Mouse (Mus musculus): ENCODE data around the gene 4930402H24Rik. TPM values are rescaled to one million over a fixed set of nuclear protein-coding genes. Genes with fewer than 3 reads are reported as not detected.

The 4930402H24Rik gene
- polyA plus RNA-seq, 1 experiment from 2014 or later, result 11.2 TPM

DNA sequence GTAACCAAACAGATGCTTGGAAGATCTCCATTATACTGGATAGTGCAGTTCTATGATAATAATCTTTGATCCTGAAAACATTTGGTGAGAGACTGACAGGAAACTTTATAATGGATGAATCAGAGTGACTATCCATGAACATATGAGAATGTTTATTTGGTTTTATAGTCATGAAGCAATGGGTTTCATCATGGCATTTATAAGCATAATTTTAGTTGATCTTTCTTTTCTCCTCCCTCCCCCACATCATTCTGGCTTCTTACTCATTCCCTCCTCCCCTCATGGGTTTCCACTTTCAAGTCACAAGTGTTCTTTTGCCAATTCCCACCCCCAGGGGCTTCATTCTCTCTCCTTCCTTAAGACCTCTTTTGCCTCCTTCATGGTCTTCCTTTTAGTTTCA, 19.2 kb downstream of the 4930402H24Rik start:
- Histone ChIP-seq H3K4me3 (ENCODE audit: low read depth, low read length) (no peak overlapping the region), H3K9me3 (ENCODE audit: control insufficient read depth, low read length) (no peaks in the 10 kb centered on the region), H3K9ac (ENCODE audit: low read length) (no peak overlapping the region), H3K27ac (replicated peaks) (no peak overlapping the region), H3K4me2 (replicated peaks; ENCODE audit: low read depth) (no peak overlapping the region), H3K27me3 (ENCODE audit: control insufficient read depth, insufficient read depth, low read length) (no peaks in the 10 kb centered on the region), H3K4me1 (replicated peaks; ENCODE audit: control insufficient read depth, insufficient read depth) (no peaks in the 10 kb centered on the region), H3K36me3 (ENCODE audit: control insufficient read depth, insufficient read depth, low read length) (no peaks in the 10 kb centered on the region)
- DNase-seq (ENCODE audit: low spot score) (no peak), ATAC-seq (ENCODE audit: low FRiP score, low TSS enrichment) (no peak)
- TF ChIP-seq CTCF (IDR thresholded peaks at IDR 0.05; ENCODE audit: low read depth) (no peak), EP300 (optimal IDR thresholded peaks at IDR 0.05) (no peak)

DNA sequence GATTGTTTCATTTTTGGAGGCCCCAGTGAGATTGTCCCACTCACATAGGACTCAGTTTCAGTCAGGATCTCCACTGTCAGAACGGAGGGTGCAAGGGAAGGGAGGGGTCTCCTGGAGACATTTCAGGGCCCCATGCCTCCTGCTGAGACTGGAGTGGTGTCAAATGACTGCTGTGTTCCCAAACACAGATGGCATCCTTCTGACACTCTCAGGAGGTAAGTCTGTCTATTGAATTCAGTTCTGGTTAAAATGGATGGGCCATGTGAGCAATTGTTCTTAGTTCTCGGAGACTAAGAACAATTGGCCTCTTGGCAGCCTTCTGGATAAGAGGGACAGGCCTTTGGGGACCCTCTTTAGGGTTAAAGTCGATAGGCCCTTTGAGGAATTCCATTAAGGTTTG, 28.8 kb downstream of the 4930402H24Rik start:
- Histone ChIP-seq H3K4me3 (ENCODE audit: low read depth, low read length) (no peak overlapping the region), H3K36me3 (ENCODE audit: control insufficient read depth, insufficient read depth, low read length) (no peaks in the 10 kb centered on the region), H3K4me1 (replicated peaks; ENCODE audit: control insufficient read depth, insufficient read depth) (no peaks in the 10 kb centered on the region), H3K9ac (ENCODE audit: low read length) (no peak overlapping the region), H3K4me2 (replicated peaks; ENCODE audit: low read depth) (no peak overlapping the region), H3K9me3 (ENCODE audit: control insufficient read depth, low read length) (no peaks in the 10 kb centered on the region), H3K27ac (replicated peaks) (no peak overlapping the region), H3K27me3 (ENCODE audit: control insufficient read depth, insufficient read depth, low read length) (no peaks in the 10 kb centered on the region)
- WGBS, result 56% methylated on average over 3 of the region's 3 CpGs
- DNase-seq (ENCODE audit: low spot score), result no peak
- no peak for TF ChIP-seq EP300 (optimal IDR thresholded peaks at IDR 0.05)
- no peak for TF ChIP-seq CTCF (IDR thresholded peaks at IDR 0.05; ENCODE audit: low read depth)
- ATAC-seq (ENCODE audit: low FRiP score, low TSS enrichment), result no peak

DNA sequence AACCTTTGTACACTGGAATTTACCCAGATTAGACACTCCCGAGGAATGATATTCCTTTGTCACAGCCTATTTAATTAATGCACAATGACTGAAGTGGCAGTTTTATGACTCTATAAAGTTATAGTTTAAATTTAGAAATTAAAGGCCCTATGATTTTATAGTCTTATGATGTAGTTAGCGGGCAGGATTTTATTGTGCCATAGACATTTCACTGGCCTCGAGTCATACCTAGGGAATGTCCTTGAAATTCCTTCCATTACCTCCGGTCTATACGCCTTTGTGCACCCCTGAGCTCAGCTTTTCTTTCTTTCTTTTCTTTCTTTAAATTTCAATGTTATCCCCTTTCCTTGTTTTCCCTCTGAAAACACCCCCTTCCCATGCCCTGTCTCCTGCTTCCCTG, 35.3 kb downstream of the 4930402H24Rik start:
- TF ChIP-seq CTCF (IDR thresholded peaks at IDR 0.05; ENCODE audit: low read depth) (no peak), EP300 (optimal IDR thresholded peaks at IDR 0.05) (no peak)
- Histone ChIP-seq H3K4me1 (replicated peaks; ENCODE audit: control insufficient read depth, insufficient read depth) (no peaks in the 10 kb centered on the region), H3K4me3 (ENCODE audit: low read depth, low read length) (no peak overlapping the region), H3K36me3 (ENCODE audit: control insufficient read depth, insufficient read depth, low read length) (no peaks in the 10 kb centered on the region), H3K27ac (replicated peaks) (no peak overlapping the region), H3K4me2 (replicated peaks; ENCODE audit: low read depth) (no peak overlapping the region), H3K9ac (ENCODE audit: low read length) (no peak overlapping the region), H3K9me3 (ENCODE audit: control insufficient read depth, low read length) (no peaks in the 10 kb centered on the region), H3K27me3 (ENCODE audit: control insufficient read depth, insufficient read depth, low read length) (no peaks in the 10 kb centered on the region)
- ATAC-seq (ENCODE audit: low FRiP score, low TSS enrichment), result no peak
- no peak for DNase-seq (ENCODE audit: low spot score)
- WGBS, result 87% methylated on average over 5 of the region's 5 CpGs

DNA sequence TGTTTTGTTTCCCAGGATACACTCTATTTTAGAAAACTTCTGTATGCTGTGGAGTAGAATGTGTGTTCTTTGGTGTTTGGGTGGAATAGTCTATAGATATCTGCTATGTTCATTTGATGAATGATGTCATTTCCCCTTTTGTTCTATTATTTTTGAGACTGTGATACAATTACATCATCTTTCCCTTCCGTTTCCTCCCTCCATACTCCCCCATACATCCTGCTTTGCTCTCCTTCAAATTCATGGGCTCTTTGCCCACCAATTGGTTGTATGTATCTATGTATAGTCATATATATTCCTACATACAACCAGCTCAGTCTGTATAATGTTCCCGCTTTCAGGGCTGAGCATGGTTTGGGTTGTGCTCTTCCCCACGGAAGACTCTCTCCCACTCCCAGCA, 44.1 kb downstream of the 4930402H24Rik start:
- Histone ChIP-seq H3K27ac (replicated peaks) (no peak overlapping the region), H3K4me1 (replicated peaks; ENCODE audit: control insufficient read depth, insufficient read depth) (no peaks in the 10 kb centered on the region), H3K27me3 (ENCODE audit: control insufficient read depth, insufficient read depth, low read length) (no peaks in the 10 kb centered on the region), H3K36me3 (ENCODE audit: control insufficient read depth, insufficient read depth, low read length) (no peaks in the 10 kb centered on the region), H3K9me3 (ENCODE audit: control insufficient read depth, low read length) (no peaks in the 10 kb centered on the region), H3K4me2 (replicated peaks; ENCODE audit: low read depth) (no peak overlapping the region), H3K9ac (ENCODE audit: low read length) (no peak overlapping the region), H3K4me3 (ENCODE audit: low read depth, low read length) (no peak overlapping the region)
- no peak for DNase-seq (ENCODE audit: low spot score)
- ATAC-seq (ENCODE audit: low FRiP score, low TSS enrichment), result no peak
- TF ChIP-seq EP300 (optimal IDR thresholded peaks at IDR 0.05) (no peak), CTCF (IDR thresholded peaks at IDR 0.05; ENCODE audit: low read depth) (no peak)
- WGBS, result 74% methylated on average over 3 of the region's 3 CpGs

DNA sequence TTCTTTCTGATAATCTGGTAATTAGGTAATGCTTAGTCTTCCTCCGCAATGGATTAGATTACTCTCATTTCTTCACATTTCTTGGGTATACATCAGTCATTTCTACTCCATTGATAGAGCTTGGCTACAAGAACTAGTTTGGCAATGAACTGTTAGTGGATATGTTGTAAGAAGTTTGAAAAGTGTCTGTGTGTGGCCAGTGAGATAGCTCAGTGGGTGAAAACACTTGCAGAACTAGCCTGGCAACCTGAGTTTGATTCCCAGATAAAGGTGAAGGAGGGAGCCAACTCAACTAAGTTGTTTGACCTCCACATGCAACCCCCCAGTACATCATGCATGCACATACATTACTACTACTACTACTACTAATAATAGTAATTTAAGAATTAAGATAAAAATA, 53.2 kb downstream of the 4930402H24Rik start:
- WGBS, result 81% methylated on average over 1 of the region's 1 CpGs
- Histone ChIP-seq H3K4me2 (replicated peaks; ENCODE audit: low read depth) (no peak overlapping the region), H3K4me1 (replicated peaks; ENCODE audit: control insufficient read depth, insufficient read depth) (no peaks in the 10 kb centered on the region; the same call in 1 of the 2 replicates), H3K27me3 (ENCODE audit: control insufficient read depth, insufficient read depth, low read length) (no peaks in the 10 kb centered on the region), H3K27ac (replicated peaks) (no peak overlapping the region), H3K4me3 (ENCODE audit: low read depth, low read length) (no peak overlapping the region), H3K36me3 (ENCODE audit: control insufficient read depth, insufficient read depth, low read length) (no peaks in the 10 kb centered on the region), H3K9ac (ENCODE audit: low read length) (no peak overlapping the region), H3K9me3 (ENCODE audit: control insufficient read depth, low read length) (no peaks in the 10 kb centered on the region)
- DNase-seq (ENCODE audit: low spot score), result no peak
- no peak for ATAC-seq (ENCODE audit: low FRiP score, low TSS enrichment)
- TF ChIP-seq EP300 (optimal IDR thresholded peaks at IDR 0.05), result no peak
- TF ChIP-seq CTCF (IDR thresholded peaks at IDR 0.05; ENCODE audit: low read depth), result no peak

DNA sequence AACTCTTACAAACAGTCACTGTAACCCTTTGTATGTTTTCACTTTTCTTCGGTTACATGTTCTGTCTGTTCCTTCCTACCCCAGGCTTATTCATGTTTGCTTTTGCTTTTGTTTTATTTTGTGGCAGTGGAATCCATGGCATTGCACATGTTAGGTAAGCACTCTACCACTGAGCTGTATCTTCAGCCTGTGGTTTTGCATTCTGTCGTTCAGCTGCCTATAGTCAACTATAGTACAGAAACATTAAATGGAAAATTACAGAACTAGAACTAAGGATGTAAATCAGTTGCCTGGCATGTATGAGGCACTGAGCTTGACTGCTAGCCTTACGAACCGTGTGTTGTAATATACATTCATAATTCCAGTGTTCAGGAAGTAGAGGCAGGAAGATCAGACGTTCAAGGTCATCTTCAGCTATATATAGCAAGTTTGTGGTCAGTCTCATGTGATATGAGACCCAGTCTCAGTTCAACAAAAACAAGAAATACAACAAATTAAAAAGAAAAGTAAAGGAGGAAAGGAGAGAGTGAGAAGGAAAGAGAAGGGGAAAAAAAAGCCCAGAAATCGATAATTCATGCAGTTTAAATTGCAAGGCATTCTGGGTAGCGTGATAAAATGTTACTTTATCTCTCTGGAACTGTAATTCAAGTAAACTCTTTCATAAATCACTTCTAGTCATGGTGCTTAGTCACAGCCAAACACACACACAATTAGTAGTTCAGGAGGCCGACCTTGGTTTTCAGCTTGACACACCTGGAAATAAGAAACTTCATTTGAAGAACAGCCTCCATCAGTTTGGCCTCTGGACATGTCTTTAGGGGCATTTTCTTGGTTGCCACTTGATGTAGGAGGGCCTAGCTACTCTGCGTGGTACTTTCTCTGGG, 54.6 kb downstream of the 4930402H24Rik start:
- Histone ChIP-seq H3K9ac (ENCODE audit: low read length) (no peak overlapping the region), H3K36me3 (ENCODE audit: control insufficient read depth, insufficient read depth, low read length) (no peaks in the 10 kb centered on the region), H3K4me3 (ENCODE audit: low read depth, low read length) (no peak overlapping the region), H3K4me1 (replicated peaks; ENCODE audit: control insufficient read depth, insufficient read depth) (no peaks in the 10 kb centered on the region; the same call in 1 of the 2 replicates), H3K4me2 (replicated peaks; ENCODE audit: low read depth) (no peak overlapping the region), H3K9me3 (ENCODE audit: control insufficient read depth, low read length) (no peaks in the 10 kb centered on the region), H3K27me3 (ENCODE audit: control insufficient read depth, insufficient read depth, low read length) (no peaks in the 10 kb centered on the region), H3K27ac (replicated peaks) (0 out of 2 replicates have a peak overlapping the region, but pooled peaks have one; percentile 8)
- ATAC-seq (ENCODE audit: low FRiP score, low TSS enrichment) (peak; percentile 70; the same call in 1 of the 2 replicates), DNase-seq (ENCODE audit: low spot score) (peak; percentile 18)
- TF ChIP-seq EP300 (optimal IDR thresholded peaks at IDR 0.05) (no peak), CTCF (IDR thresholded peaks at IDR 0.05; ENCODE audit: low read depth) (no peak)
- 60% methylated on average over 9 of the region's 9 CpGs for WGBS

Data from stomach, postnatal 0 days (tissue).